Mouse (Mus musculus) CH12.LX (cell line): ENCODE measurements around the gene Otos. TPM values are rescaled to one million over a fixed set of nuclear protein-coding genes. Genes with fewer than 3 reads are reported as not detected.

Experiments used
- DNase-seq: peaks from one replicate; pipeline ENCODE4 v3.0.0-alpha.2; 2013; ENCODE audit errors: extremely low read depth
- H3K27ac ChIP-seq: 2 replicates; pipeline ENCODE4 v1.5.1; 2012; ENCODE audit warnings: low read depth, mild to moderate bottlenecking, control low read depth, moderate library complexity; ENCODE audit not compliant: insufficient read depth
- H3K27me3 ChIP-seq: replicated peaks from 2 replicates; pipeline ENCODE3; 2012; ENCODE audit warnings: inconsistent platforms
- H3K36me3 ChIP-seq, 2 experiments: replicated peaks in 1 of 2; 2 replicates each; pipeline versions ENCODE3 to v1.6.1; 2012; ENCODE audit warnings: inconsistent platforms in 1 of 2, low read length in 1 of 2, mild to moderate bottlenecking in 1 of 2, mixed read lengths in 1 of 2, moderate library complexity in 1 of 2; ENCODE audit not compliant: control insufficient read depth in 1 of 2, insufficient read depth in 1 of 2
- H3K4me1 ChIP-seq, 2 experiments: 2 replicates each; pipeline ENCODE4 v1.6.1; 2012; ENCODE audit warnings: inconsistent platforms in 1 of 2, moderate library complexity in 1 of 2; ENCODE audit not compliant: insufficient read depth in 2 of 2, control insufficient read depth in 1 of 2
- H3K4me2 ChIP-seq: 2 replicates; pipeline ENCODE4 v1.6.1; 2012; ENCODE audit warnings: low read depth, mild to moderate bottlenecking, control low read depth; ENCODE audit not compliant: poor library complexity, insufficient read depth, severe bottlenecking
- H3K4me3 ChIP-seq, 3 experiments: fragments of 150-350 bp in 1 of 3; sonication (generic) in 1 of 3; replicated peaks in 1 of 3; 2 replicates each; pipeline versions ENCODE3 to v1.5.1; 2011 to 2012; ENCODE audit warnings: low read depth in 2 of 3, low read length in 2 of 3, mild to moderate bottlenecking in 2 of 3, moderate library complexity in 2 of 3, control low read depth in 1 of 3, improper control_type of control experiment in 1 of 3, inconsistent platforms in 1 of 3, mixed read lengths in 1 of 3; ENCODE audit not compliant: poor library complexity in 1 of 3
- H3K79me2 ChIP-seq: replicated peaks from 2 replicates; pipeline ENCODE4 v1.6.1; 2012; ENCODE audit warnings: mild to moderate bottlenecking, moderate library complexity; ENCODE audit not compliant: control insufficient read depth, poor library complexity, insufficient read depth, severe bottlenecking; ENCODE audit errors: extremely low read depth
- H3K9ac ChIP-seq: 2 replicates; pipeline ENCODE4 v1.6.1; 2012; ENCODE audit warnings: low read depth, mild to moderate bottlenecking, control low read depth, moderate library complexity; ENCODE audit not compliant: insufficient read depth
- H3K9me3 ChIP-seq: replicated peaks from 2 replicates; pipeline ENCODE3; 2012; ENCODE audit warnings: low read length, inconsistent platforms, mixed read lengths
- BHLHE40 ChIP-seq: IDR thresholded peaks from 2 replicates; pipeline ENCODE4 v1.6.1; 2011; ENCODE audit warnings: mild to moderate bottlenecking, low read depth, low read length, improper control_type of control experiment
- EP300 ChIP-seq: IDR thresholded peaks from 2 replicates; pipeline ENCODE4 v1.6.1; 2011; ENCODE audit warnings: low read length, improper control_type of control experiment
- GABPA ChIP-seq: IDR thresholded peaks from 2 replicates; pipeline ENCODE4 v1.6.1; 2012; ENCODE audit warnings: low read depth, low read length, improper control_type of control experiment, inconsistent platforms; ENCODE audit not compliant: insufficient replicate concordance
- HCFC1 ChIP-seq: IDR thresholded peaks from 2 replicates; pipeline ENCODE4 v1.6.1; 2012; ENCODE audit warnings: low read depth, mild to moderate bottlenecking, inconsistent platforms, low read length, improper control_type of control experiment
- IRF4 ChIP-seq: IDR thresholded peaks from 2 replicates; pipeline ENCODE4 v1.6.1; 2014; ENCODE audit warnings: low read depth, mild to moderate bottlenecking, inconsistent platforms, low read length, improper control_type of control experiment
- JUND ChIP-seq: conservative IDR thresholded peaks from 2 replicates; pipeline ENCODE4 v1.6.1; 2011; ENCODE audit warnings: low read depth, low read length, improper control_type of control experiment
- KAT2A ChIP-seq: IDR thresholded peaks from 2 replicates; pipeline ENCODE4 v1.6.1; 2012; ENCODE audit warnings: low read length, improper control_type of control experiment, inconsistent platforms; ENCODE audit not compliant: insufficient replicate concordance
- MAFK ChIP-seq: IDR thresholded peaks from 2 replicates; pipeline ENCODE4 v1.6.1; 2011; ENCODE audit warnings: low read length, improper control_type of control experiment; ENCODE audit not compliant: insufficient replicate concordance
- MEF2A ChIP-seq: IDR thresholded peaks from 2 replicates; pipeline ENCODE4 v1.6.1; 2014; ENCODE audit warnings: low read depth, mild to moderate bottlenecking, inconsistent platforms, low read length, improper control_type of control experiment, borderline replicate concordance
- MXI1 ChIP-seq: IDR thresholded peaks from 2 replicates; pipeline ENCODE4 v1.6.1; 2011; ENCODE audit warnings: mild to moderate bottlenecking, low read depth, low read length, improper control_type of control experiment
- POLR2A ChIP-seq: IDR thresholded peaks from 2 replicates; pipeline ENCODE4 v1.6.1; 2011; ENCODE audit warnings: low read depth, mild to moderate bottlenecking, improper control_type of control experiment, low read length
- POLR2AphosphoS2 ChIP-seq: IDR thresholded peaks from 2 replicates; pipeline ENCODE4 v1.6.1; 2011; ENCODE audit warnings: low read depth, low read length, improper control_type of control experiment
- RAD21 ChIP-seq: IDR thresholded peaks from 2 replicates; pipeline ENCODE4 v1.6.1; 2011; ENCODE audit warnings: low read depth, mild to moderate bottlenecking, low read length, improper control_type of control experiment, moderate library complexity
- RCOR1 ChIP-seq: conservative IDR thresholded peaks from 2 replicates; pipeline ENCODE4 v1.6.1; 2012; ENCODE audit warnings: low read depth, mild to moderate bottlenecking, inconsistent platforms, low read length, improper control_type of control experiment
- SIN3A ChIP-seq: IDR thresholded peaks from 2 replicates; pipeline ENCODE4 v1.6.1; 2012; ENCODE audit warnings: low read length, improper control_type of control experiment, inconsistent platforms
- TBP ChIP-seq: conservative IDR thresholded peaks from 2 replicates; pipeline ENCODE4 v1.6.1; 2011; ENCODE audit warnings: low read depth, low read length, improper control_type of control experiment
- USF1 ChIP-seq: IDR thresholded peaks from 2 replicates; pipeline ENCODE4 v1.6.1; 2014; ENCODE audit warnings: low read depth, mild to moderate bottlenecking, inconsistent platforms, low read length, improper control_type of control experiment
- USF2 ChIP-seq: conservative IDR thresholded peaks from 2 replicates; pipeline ENCODE4 v1.6.1; 2011; ENCODE audit warnings: low read depth, low read length, improper control_type of control experiment
- dilution Hi-C: fragments of 300-500 bp; cut with MboI; formaldehyde crosslinking; loops from 2 replicates; pipeline ENCODE4 v1.14.3; 2020; ENCODE audit warnings: low sequenced_read_pairs; ENCODE audit not compliant: extremely low pct_unique_long_range_greater_than_20kb, extremely low pct_ligation_motif_present
- in situ Hi-C: fragments of 300-500 bp; cut with MboI; formaldehyde crosslinking; loops from 3 replicates; pipeline ENCODE4 v1.14.3; 2019; ENCODE audit warnings: low sequenced_read_pairs, low pct_ligation_motif_present, low pct_unique_long_range_greater_than_20kb, mixed read lengths
- polyA plus RNA-seq: library from polyadenylated mRNA; unstranded; fragments of >175 nt; gene quantifications from 2 replicates; pipeline ENCODE4 v1.2.1, GENCODE M21; 2012; ENCODE audit warnings: low read depth; ENCODE audit not compliant: insufficient read length
- total RNA-seq, 2 experiments: library from RNA; depleted of rRNA; stranded (reverse); fragments of 300-350 nt in 1 of 2; fragments of >200 nt in 1 of 2; gene quantifications; 2 replicates each; pipeline ENCODE4 v1.2.3; 2012 to 2014

Gene Otos
- total and polyA plus RNA-seq, 3 experiments: 0.24 TPM; not detected in 2

- H3K9me3 ChIP-seq: no peaks in the 10 kb centered on the region
- no peak for DNase-seq
- peaks cover 0 to 4% of the 10 kb centered on the region in 2 experiments for H3K36me3 ChIP-seq
- in situ Hi-C loops (no loop called here), dilution Hi-C loops (no loop called here)
- H3K4me2 ChIP-seq: no peak overlapping the region
- H3K27ac ChIP-seq: no peak overlapping the region
- peaks cover 13 to 27% of the 10 kb centered on the region in 2 experiments for H3K4me1 ChIP-seq
- H3K79me2 ChIP-seq: peaks cover 15% of the 10 kb centered on the region
- H3K27me3 ChIP-seq: peaks cover 41% of the 10 kb centered on the region
- no peak overlapping the region for H3K4me3 ChIP-seq
- no peak overlapping the region for H3K9ac ChIP-seq
- TF ChIP-seq RAD21 (no peak), MXI1 (no peak), POLR2A (no peak), MEF2A (no peak), USF1 (no peak), BHLHE40 (no peak), TBP (no peak), RCOR1 (no peak), HCFC1 (no peak), SIN3A (no peak), GABPA (no peak)
Measured at GRCm38 (mm10) chr1:92644916-92645315, 3.7 kb downstream of the Otos start.

GRCm38 (mm10) chr1:92643691-92644090 lies 5.0 kb downstream of the Otos start:
- Histone ChIP-seq H3K4me3 (no peak overlapping the region), H3K4me1 (peaks cover 13 to 32% of the 10 kb centered on the region in 2 experiments), H3K27me3 (peaks cover 32% of the 10 kb centered on the region), H3K27ac (no peak overlapping the region), H3K4me2 (no peak overlapping the region), H3K9ac (no peak overlapping the region), H3K9me3 (no peaks in the 10 kb centered on the region), H3K79me2 (peaks cover 18% of the 10 kb centered on the region), H3K36me3 (peaks cover 9 to 16% of the 10 kb centered on the region in 2 experiments)
- in situ Hi-C loops: no loop called here
- TF ChIP-seq USF2 (no peak), GABPA (no peak), POLR2AphosphoS2 (no peak), BHLHE40 (no peak), MEF2A (no peak), JUND (no peak), MAFK (no peak), MXI1 (no peak), EP300 (no peak), HCFC1 (no peak), IRF4 (no peak), KAT2A (no peak)
- no peak for DNase-seq
- dilution Hi-C loops: no loop called here
